Mouse (Mus musculus) olfactory bulb, adult 2 months (tissue): ENCODE data around the gene D430042O09Rik. TPM values are rescaled to one million over a fixed set of nuclear protein-coding genes. Genes with fewer than 3 reads are reported as not detected.

Source experiments
- H3K27ac ChIP-seq: fragments of 200-500 bp; 2 replicates; pipeline ENCODE4 v1.5.1; 2012; ENCODE audit warnings: low read depth, low read length; ENCODE audit not compliant: insufficient read depth
- H3K4me1 ChIP-seq: fragments of 200-500 bp; 2 replicates; pipeline ENCODE4 v1.6.1; 2012; ENCODE audit warnings: low read length; ENCODE audit not compliant: control insufficient read depth, insufficient read depth
- H3K4me3 ChIP-seq: fragments of 200-500 bp; 2 replicates; pipeline ENCODE4 v1.5.1; 2012; ENCODE audit warnings: mild to moderate bottlenecking, low read depth, low read length, moderate library complexity; ENCODE audit not compliant: insufficient read depth
- CTCF ChIP-seq: fragments of 200-500 bp; IDR thresholded peaks from 2 replicates; pipeline ENCODE4 v1.5.1; 2012; ENCODE audit warnings: low read depth, mild to moderate bottlenecking, low read length, moderate library complexity; ENCODE audit not compliant: insufficient read depth
- POLR2A ChIP-seq: fragments of 200-500 bp; IDR thresholded peaks from 2 replicates; pipeline ENCODE4 v1.6.1; 2012; ENCODE audit warnings: mild to moderate bottlenecking, low read depth, low read length, moderate library complexity; ENCODE audit not compliant: insufficient read depth
- WGBS: fragments of 180-500 bp; shearing (Covaris S2); methylation state at CpG from one replicate; pipeline ENCODE4 v1.1.7; 2018; 5-methylcytosine and 5-hydroxymethylcytosine counted together
- polyA plus RNA-seq: library from polyadenylated mRNA; stranded (reverse); fragments of >200 nt; gene quantifications from 2 replicates; pipeline ENCODE4 v1.2.4, GENCODE M21; 2012; ENCODE audit warnings: low replicate concordance; ENCODE audit not compliant: missing spikeins, insufficient read depth, insufficient read length

Gene D430042O09Rik
- polyA plus RNA-seq, 1 experiment, result 351 TPM

DNA sequence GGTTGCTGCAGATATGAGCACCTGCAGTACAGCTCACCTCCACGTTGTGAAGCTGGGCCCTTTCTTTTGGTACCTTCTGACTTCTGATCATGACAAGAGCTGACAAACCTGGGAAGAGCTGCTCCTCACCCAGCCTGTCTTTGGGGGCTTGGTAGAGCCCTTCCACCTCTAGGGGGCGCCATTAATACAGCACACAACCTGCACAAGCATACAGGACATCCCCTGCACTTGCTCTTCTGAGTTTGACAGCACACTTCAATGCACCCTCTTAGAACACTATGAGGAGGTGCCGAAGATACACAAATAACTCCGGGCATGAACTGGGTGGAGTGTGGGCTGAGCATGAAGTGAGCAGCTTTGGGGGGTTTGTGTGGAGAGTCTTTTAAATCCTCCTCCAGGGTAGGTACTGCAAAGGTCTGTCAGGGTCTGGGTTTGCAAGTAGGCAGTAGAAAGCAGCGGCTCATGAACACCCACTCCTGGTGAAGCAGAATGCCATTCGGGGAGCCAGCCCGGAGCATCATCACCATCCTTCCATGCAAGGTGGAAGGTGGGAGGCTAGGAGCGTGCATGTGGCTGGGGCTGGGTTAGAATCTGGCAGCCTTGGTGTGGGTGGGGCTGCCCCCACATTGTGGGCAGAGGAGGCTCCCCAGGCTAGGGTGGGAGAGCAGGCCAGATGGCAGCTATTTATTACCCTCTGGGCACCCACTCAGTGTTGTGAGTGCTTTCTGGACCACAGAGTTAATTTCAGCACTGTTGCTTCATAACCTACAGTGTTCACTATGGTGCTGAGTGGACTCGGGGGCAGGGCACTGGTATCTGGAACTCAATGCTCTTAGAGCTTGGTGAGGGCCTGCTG lies 59.5 kb downstream of the D430042O09Rik start:
- Histone ChIP-seq H3K27ac (no peak overlapping the region), H3K4me3 (no peak overlapping the region), H3K4me1 (peaks cover 12% of the 10 kb centered on the region)
- no peak for TF ChIP-seq POLR2A
- peak; percentile 66 for TF ChIP-seq CTCF
- WGBS, result 41% methylated on average over 9 of the region's 9 CpGs

GRCm38 (mm10) chr7:125772961-125773571 lies 65.4 kb downstream of the D430042O09Rik start:
- 60% methylated on average over 13 of the region's 13 CpGs for WGBS
- Histone ChIP-seq H3K4me1 (peaks cover 9% of the 10 kb centered on the region), H3K4me3 (no peak overlapping the region), H3K27ac (no peak overlapping the region)
- TF ChIP-seq CTCF (no peak), POLR2A (no peak)

DNA sequence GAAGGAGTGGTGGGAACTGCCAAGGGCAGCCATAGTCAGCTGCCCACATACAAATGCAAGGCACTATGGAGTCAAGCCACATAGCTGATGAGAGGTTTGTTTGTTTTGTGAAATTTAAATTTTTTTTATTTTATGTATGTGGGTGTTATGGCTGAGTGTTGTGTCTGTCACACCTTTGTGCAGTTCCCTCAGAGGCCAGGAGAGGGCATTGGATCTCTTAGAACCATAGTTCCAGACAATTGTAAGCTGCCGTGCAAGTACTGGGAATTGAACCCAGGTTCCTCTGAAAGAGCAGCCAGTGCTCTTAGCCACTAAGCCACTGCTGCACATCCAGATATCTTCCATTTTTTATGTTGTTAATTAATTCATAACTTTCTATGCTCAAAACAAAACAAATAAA lies 75.5 kb downstream of the D430042O09Rik start:
- TF ChIP-seq CTCF (no peak), POLR2A (no peak)
- Histone ChIP-seq H3K4me3 (no peak overlapping the region), H3K27ac (no peak overlapping the region), H3K4me1 (peaks cover 14% of the 10 kb centered on the region)
- 100% methylated on average over 1 of the region's 1 CpGs for WGBS

GRCm38 (mm10) chr7:125786105-125786504 lies 78.4 kb downstream of the D430042O09Rik start:
- 69% methylated on average over 5 of the region's 5 CpGs for WGBS
- H3K27ac ChIP-seq, result peak overlapping the region; percentile 63; the same call in 1 of the 2 replicates
- no peak for TF ChIP-seq POLR2A
- no peak for TF ChIP-seq CTCF
- H3K4me1 ChIP-seq, result peaks cover 14% of the 10 kb centered on the region
- H3K4me3 ChIP-seq, result no peak overlapping the region

DNA sequence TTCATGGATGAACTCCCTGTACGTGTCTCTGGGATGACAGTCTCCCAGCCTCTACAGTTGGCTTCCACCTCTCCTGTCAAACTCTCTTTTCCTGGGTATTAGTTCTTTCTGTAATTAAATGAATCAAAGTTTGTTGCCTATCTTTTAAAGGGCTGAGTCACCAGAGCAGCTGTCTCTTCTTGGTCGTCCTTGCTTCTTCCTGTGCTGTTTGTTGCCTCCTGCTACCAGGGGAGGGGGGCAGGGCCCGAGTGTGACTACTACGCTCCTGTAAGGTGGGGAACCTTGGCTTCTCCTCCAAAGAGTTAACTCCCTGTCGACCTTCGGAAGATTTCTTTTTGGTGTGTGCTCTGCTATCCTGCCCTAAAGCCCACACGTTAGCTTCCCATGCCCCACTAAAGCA lies 79.4 kb downstream of the D430042O09Rik start:
- TF ChIP-seq CTCF (no peak), POLR2A (no peak)
- WGBS, result 53% methylated on average over 7 of the region's 7 CpGs
- Histone ChIP-seq H3K27ac (peak overlapping the region; percentile 40; the same call in 1 of the 2 replicates), H3K4me1 (peaks cover 14% of the 10 kb centered on the region), H3K4me3 (no peak overlapping the region)

GRCm38 (mm10) chr7:125790039-125790438 lies 82.4 kb downstream of the D430042O09Rik start:
- Histone ChIP-seq H3K4me1 (peaks cover 17% of the 10 kb centered on the region), H3K27ac (no peak overlapping the region), H3K4me3 (no peak overlapping the region)
- TF ChIP-seq POLR2A (no peak), CTCF (no peak)
- WGBS, result 90% methylated on average over 8 of the region's 8 CpGs

DNA sequence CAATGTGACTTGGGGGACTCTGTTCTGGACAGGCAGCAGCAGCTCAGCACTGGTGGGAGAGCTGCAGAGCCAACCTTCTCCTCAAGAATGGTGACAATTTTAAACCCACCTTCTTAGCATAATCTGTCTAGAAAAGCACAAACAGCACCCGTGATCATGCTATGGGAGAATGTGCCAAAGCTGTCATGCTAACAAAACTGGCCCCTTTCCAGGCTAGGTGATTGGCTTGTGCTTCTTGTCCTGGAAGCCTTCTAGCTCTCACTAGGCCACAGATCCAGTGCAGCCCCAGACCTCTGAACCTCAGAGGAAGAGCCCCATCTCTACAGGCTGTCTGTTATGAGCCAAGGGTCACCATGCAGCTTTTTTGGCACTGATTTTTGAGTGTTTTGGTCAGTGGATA lies 98.9 kb downstream of the D430042O09Rik start:
- WGBS, result 78% methylated on average over 1 of the region's 1 CpGs
- Histone ChIP-seq H3K4me1 (no peaks in the 10 kb centered on the region), H3K27ac (no peak overlapping the region), H3K4me3 (no peak overlapping the region)
- TF ChIP-seq CTCF (no peak), POLR2A (no peak)

GRCm38 (mm10) chr7:125808210-125808609 lies 100.5 kb downstream of the D430042O09Rik start:
- H3K27ac ChIP-seq, result no peak overlapping the region
- TF ChIP-seq POLR2A (no peak), CTCF (no peak)
- no peak overlapping the region for H3K4me3 ChIP-seq
- no peaks in the 10 kb centered on the region; the same call in 1 of the 2 replicates for H3K4me1 ChIP-seq
- WGBS, result 82% methylated on average over 3 of the region's 3 CpGs

- Histone ChIP-seq H3K4me3 (no peak overlapping the region), H3K4me1 (peaks cover 3% of the 10 kb centered on the region; the same call in 1 of the 2 replicates), H3K27ac (no peak overlapping the region)
- 96% methylated on average over 8 of the region's 8 CpGs for WGBS
- TF ChIP-seq POLR2A (no peak), CTCF (no peak)
Observed at GRCm38 (mm10) chr7:125812721-125813120, 105.0 kb downstream of the D430042O09Rik start.
